Comparison of ENCODE assay signal across 8 mouse cellular contexts in the genomic region with DNA sequence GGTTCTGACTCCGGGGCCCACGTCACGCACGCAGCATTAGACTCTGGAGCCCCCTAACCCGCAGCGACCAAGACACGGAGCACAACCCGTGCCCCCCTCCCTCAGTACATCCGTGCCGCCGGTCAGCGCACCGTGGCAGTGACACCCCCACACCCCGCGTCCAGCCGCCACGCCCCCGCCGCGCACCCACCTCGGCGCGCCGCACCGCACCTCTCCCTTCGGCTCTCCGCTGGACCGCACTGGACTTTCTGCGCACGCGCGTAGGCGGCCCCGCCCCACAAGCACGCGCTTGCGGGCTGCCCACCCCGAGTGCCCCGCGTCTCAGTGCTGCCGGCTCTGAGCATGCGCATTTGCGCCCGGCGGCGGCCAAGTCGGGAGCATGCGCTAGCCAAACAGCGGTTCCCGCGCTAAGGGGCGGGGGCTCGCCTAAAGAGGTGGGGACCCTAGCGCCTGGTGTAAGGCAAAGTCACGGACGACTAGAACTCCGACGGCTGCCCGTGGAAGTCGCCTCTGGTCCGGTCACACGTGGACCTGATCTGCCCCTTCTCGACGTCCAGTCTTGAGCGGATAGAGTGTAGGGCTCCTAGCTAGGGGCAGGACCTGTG. TPM values are rescaled to one million over a fixed set of nuclear protein-coding genes. Genes with fewer than 3 reads are reported as not detected.
DNase-seq lines count a peak whose midpoint lies in the region; ATAC-seq and TF ChIP-seq lines count a peak whose summit lies in the region.

Tbc1d24 (minus strand) TSS at position 279 of the 605 bp plus-strand sequence.

- DNase-seq in CD4-positive helper T cell, adult 2 months (ENCODE audit: low read depth, low spot score): peak; percentile 88
- peak; percentile 98 for DNase-seq in brain, embryonic 14.5 days (ENCODE audit: low read depth)
- DNase-seq in heart, embryonic 10.5 days (ENCODE audit: low spot score): peak; percentile 96
- DNase-seq in midbrain, postnatal 0 days (ENCODE audit: low spot score): peak; percentile 95
- DNase-seq in spleen, postnatal 14 days (ENCODE audit: low spot score in 2 of 2): peak; percentile 78 to 80

- peak within 1 kb of the TSS; percentile 71 for H3K9ac ChIP-seq in kidney, embryonic 15.5 days
- H3K9ac ChIP-seq in limb, embryonic 15.5 days: peak within 1 kb of the TSS; percentile 71
- peak within 1 kb of the TSS; percentile 83 for H3K9ac ChIP-seq in midbrain, postnatal 0 days (replicated peaks; ENCODE audit: low read length, poor library complexity, severe bottlenecking)

- H3K4me1 ChIP-seq in heart, embryonic 10.5 days: peaks cover 81% of the 10 kb centered on the region
- H3K4me1 ChIP-seq in kidney, embryonic 15.5 days: peaks cover 66% of the 10 kb centered on the region
- peaks cover 68% of the 10 kb centered on the region for H3K4me1 ChIP-seq in limb, embryonic 15.5 days
- H3K4me1 ChIP-seq in midbrain, postnatal 0 days (ENCODE audit: insufficient read depth, low read length): peaks cover 56% of the 10 kb centered on the region

- TF ChIP-seq CTCF in brain, embryonic 14.5 days (IDR thresholded peaks at IDR 0.05; ENCODE audit: borderline replicate concordance, extremely low read depth, insufficient read depth, insufficient read length): no peak
- TF ChIP-seq CTCF in midbrain, postnatal 0 days (IDR thresholded peaks at IDR 0.05): no peak

- H3K9me3 ChIP-seq in heart, embryonic 10.5 days: no peaks in the 10 kb centered on the region
- no peaks in the 10 kb centered on the region for H3K9me3 ChIP-seq in kidney, embryonic 15.5 days (replicated peaks)
- no peaks in the 10 kb centered on the region for H3K9me3 ChIP-seq in limb, embryonic 15.5 days
- no peaks in the 10 kb centered on the region for H3K9me3 ChIP-seq in midbrain, postnatal 0 days (ENCODE audit: low read length)

- H3K27me3 ChIP-seq in heart, embryonic 10.5 days (ENCODE audit: insufficient read depth, poor library complexity, severe bottlenecking): peaks cover 33% of the 10 kb centered on the region
- H3K27me3 ChIP-seq in kidney, embryonic 15.5 days: peaks cover 33% of the 10 kb centered on the region
- no peaks in the 10 kb centered on the region; the same call in none of the 2 replicates for H3K27me3 ChIP-seq in limb, embryonic 15.5 days
- H3K27me3 ChIP-seq in midbrain, postnatal 0 days (ENCODE audit: insufficient read depth, low read length): no peaks in the 10 kb centered on the region

- peak within 1 kb of the TSS; percentile 87 for H3K27ac ChIP-seq in heart, embryonic 10.5 days
- peak within 1 kb of the TSS; percentile 74 for H3K27ac ChIP-seq in kidney, embryonic 15.5 days
- peak within 1 kb of the TSS; percentile 70 for H3K27ac ChIP-seq in limb, embryonic 15.5 days
- peak within 1 kb of the TSS; percentile 77 for H3K27ac ChIP-seq in midbrain, postnatal 0 days (ENCODE audit: low read depth, low read length)

- H3K4me3 ChIP-seq in heart, embryonic 10.5 days: peak within 1 kb of the TSS; percentile 75
- peak within 1 kb of the TSS; percentile 73 for H3K4me3 ChIP-seq in kidney, embryonic 15.5 days (replicated peaks)
- peak within 1 kb of the TSS; percentile 71 for H3K4me3 ChIP-seq in limb, embryonic 15.5 days
- peak within 1 kb of the TSS; percentile 69 for H3K4me3 ChIP-seq in midbrain, postnatal 0 days (ENCODE audit: low read depth, low read length)

- H3K4me2 ChIP-seq in kidney, embryonic 15.5 days: peak within 1 kb of the TSS; percentile 96
- H3K4me2 ChIP-seq in limb, embryonic 15.5 days: peak within 1 kb of the TSS; percentile 91
- H3K4me2 ChIP-seq in midbrain, postnatal 0 days (ENCODE audit: low read depth, low read length, poor library complexity, severe bottlenecking): peak within 1 kb of the TSS; percentile 79

- under 1% methylated on average over 64 of the region's 65 CpGs for whole genome bisulfite sequencing in heart, embryonic 10.5 days
- under 1% methylated on average over 65 of the region's 65 CpGs for WGBS in kidney, embryonic 15.5 days
- 1% methylated on average over 61 of the region's 65 CpGs for WGBS in limb, embryonic 15.5 days
- under 1% methylated on average over 50 of the region's 65 CpGs for WGBS in midbrain, postnatal 0 days

- H3K36me3 ChIP-seq in heart, embryonic 10.5 days: no peaks in the 10 kb centered on the region
- H3K36me3 ChIP-seq in kidney, embryonic 15.5 days: no peaks in the 10 kb centered on the region
- H3K36me3 ChIP-seq in limb, embryonic 15.5 days: no peaks in the 10 kb centered on the region
- H3K36me3 ChIP-seq in midbrain, postnatal 0 days (ENCODE audit: insufficient read depth, low read length): 0 out of 2 replicates have a peak, but pooled peaks cover 3% of the 10 kb centered on the region

- TF ChIP-seq POLR2A in brain, embryonic 14.5 days (IDR thresholded peaks at IDR 0.05; ENCODE audit: borderline replicate concordance, extremely low read depth, insufficient read depth, insufficient read length, poor library complexity, severe bottlenecking): peak; percentile 75

- peak; percentile 48 for ATAC-seq in erythroblast, adult 5-6 weeks (replicated peaks; ENCODE audit: low FRiP score, poor library complexity, severe bottlenecking)
- ATAC-seq in kidney, embryonic 15.5 days (replicated peaks; ENCODE audit: low FRiP score): peak; percentile 78
- peak; percentile 56 for ATAC-seq in limb, embryonic 15.5 days (ENCODE audit: insufficient number of reproducible peaks, low FRiP score, low TSS enrichment, low read depth)
- peak; percentile 77 for ATAC-seq in midbrain, postnatal 0 days (ENCODE audit: low FRiP score)

RNA-seq across cellular contexts. Expression of gene Tbc1d24, which starts in this region (rescaled TPM):
- polyA plus RNA-seq in brain, embryonic 14.5 days (2012; rRNA removed): 74.3 and 84.7 TPM in 2 replicates
- 2.3 TPM in 2 replicates for total RNA-seq in erythroblast, adult 5-6 weeks (2015; ENCODE audit: low replicate concordance)
- 0.98 and 1.6 TPM in 2 replicates for total RNA-seq in erythroblast, adult 5-6 weeks (2017; ENCODE audit: low replicate concordance)
- polyA plus RNA-seq in heart, embryonic 10.5 days (2016; fragmentation: Nextera tagmentation; extraction: Ambion mirVana): 5.3 TPM in 2 replicates
- 5.9 and 6.7 TPM in 2 replicates for polyA plus RNA-seq in kidney, embryonic 15.5 days (2015; fragmentation: Nextera tagmentation; extraction: Ambion mirVana)
- 7.3 and 7.4 TPM in 2 replicates for polyA plus RNA-seq in limb, embryonic 15.5 days (2015; fragmentation: Nextera tagmentation; extraction: Ambion mirVana)
- 146 and 168 TPM in 2 replicates for total RNA-seq in midbrain, postnatal 0 days (2014; rRNA removed)
- 27.4 and 27.6 TPM in 2 replicates for polyA plus RNA-seq in midbrain, postnatal 0 days (2015; fragmentation: Nextera tagmentation; extraction: Ambion mirVana)

Comparison
In these comparisons a context has a peak if more than half of its experiments do, and no peak if none do; other contexts are left out.
1. Peak in every context shown above with its lines: DNase-seq, ATAC-seq, H3K4me3 ChIP-seq and H3K27ac ChIP-seq.
2. RNA of gene Tbc1d24 (total RNA-seq): 146 to 168 TPM in midbrain, postnatal 0 days; 0.98 to 2.3 TPM in erythroblast, adult 5-6 weeks; every median in the first group is over 10 times any median in the second.